Mouse (Mus musculus): ENCODE measurements around the gene Gm3149. TPM values are rescaled to one million over a fixed set of nuclear protein-coding genes. Genes with fewer than 3 reads are reported as not detected.

Gm3149 gene
- not detected in 2 replicates for polyA plus RNA-seq (2012; rRNA removed)

GRCm38 (mm10) chr14:4316983-4317382 lies at the start of gene Gm3149:
TSS of gene Gm3149 (plus strand) at chr14:4317283.

GRCm38 (mm10) chr14:4334476-4335080 lies 17.5 kb downstream of the Gm3149 start, which contains the start of gene 2610042L04Rik:
TSS of gene 2610042L04Rik (plus strand) at chr14:4334763.

Other genes with a start within 250 kb of the Gm3149 start
- not detected in 2 replicates for gene Gm3115, start 233.2 kb upstream of the Gm3149 start, polyA plus RNA-seq (2012; rRNA removed)
- 1.1 and 2.5 TPM in 2 replicates for gene Gm8108, start 206.8 kb upstream of the Gm3149 start, polyA plus RNA-seq (2012; rRNA removed)
- gene Gm3127, start 152.3 kb upstream of the Gm3149 start, polyA plus RNA-seq (2012; rRNA removed): 0.04 TPM in 1 of 2 replicates, not detected in the other
- 0.60 and 1.6 TPM in 2 replicates for gene Gm2974, start 134.7 kb upstream of the Gm3149 start, polyA plus RNA-seq (2012; rRNA removed)
- gene Gm3138, start 67.7 kb upstream of the Gm3149 start, polyA plus RNA-seq (2012; rRNA removed): not detected in 2 replicates
- gene 2610042L04Rik, start 17.5 kb downstream of the Gm3149 start, polyA plus RNA-seq (2012; rRNA removed): 0.35 and 1.1 TPM in 2 replicates
- not detected in 2 replicates for gene Gm3159, start 80.2 kb downstream of the Gm3149 start, polyA plus RNA-seq (2012; rRNA removed)
- 0.62 and 1.3 TPM in 2 replicates for gene Gm3164, start 98.2 kb downstream of the Gm3149 start, polyA plus RNA-seq (2012; rRNA removed)
- gene Gm3173, start 113.7 kb downstream of the Gm3149 start, polyA plus RNA-seq (2012; rRNA removed): 3.3 and 5.4 TPM in 2 replicates
- 0.04 TPM in 1 of 2 replicates, not detected in the other for gene Gm3182, start 164.5 kb downstream of the Gm3149 start, polyA plus RNA-seq (2012; rRNA removed)
- not detected in 2 replicates for gene Gm3047, start 238.1 kb downstream of the Gm3149 start, polyA plus RNA-seq (2012; rRNA removed)

All from central nervous system, embryonic 11.5 days (tissue).